14 mouse cellular contexts compared by ENCODE assay signal in genomic region chr6:148218235-148219076, GRCm38 (mm10).
"Had no signal": no experiment of that assay in that cellular context is flagged by ENCODE, and none has a peak within 500 bp of the region (broad histone marks: within the 10 kb centered on the region; RNA-seq: fewer than 3 reads in every experiment).

No protein-coding gene starts in this region.

- DNase-seq: kidney, adult 18-20 months; kidney, postnatal 10 days; kidney, postnatal 4 days; lung, adult 2 months; lung, postnatal 4 days; midbrain, embryonic 14.5 days; thymus, adult 18-20 months; thymus, postnatal 14 days had no signal

- H3K27me3 ChIP-seq: limb, embryonic 12.5 days; neural tube, embryonic 15.5 days had no signal

- H3K36me3 ChIP-seq: limb, embryonic 12.5 days; midbrain, embryonic 10.5 days; neural tube, embryonic 15.5 days had no signal

- H3K4me2 ChIP-seq: limb, embryonic 12.5 days; neural tube, embryonic 15.5 days had no signal

- H3K9me3 ChIP-seq: limb, embryonic 12.5 days; midbrain, embryonic 10.5 days; neural tube, embryonic 15.5 days had no signal

- H3K4me3 ChIP-seq: layer of hippocampus, adult 2 months; limb, embryonic 12.5 days; midbrain, embryonic 10.5 days; myocyte; neural tube, embryonic 15.5 days had no signal

- H3K9ac ChIP-seq: limb, embryonic 12.5 days; neural tube, embryonic 15.5 days had no signal

- ATAC-seq: lung, postnatal 0 days had no signal

- H3K27ac ChIP-seq: layer of hippocampus, adult 2 months; limb, embryonic 12.5 days; midbrain, embryonic 10.5 days; neural tube, embryonic 15.5 days had no signal
